Mouse (Mus musculus) bone marrow, adult 2 months (tissue): ENCODE data around the gene Zfp507.

ENCODE experiments used
- CTCF ChIP-seq: fragments of 200-500 bp; IDR thresholded peaks from 2 replicates; pipeline ENCODE4 v1.5.1; 2011; ENCODE audit warnings: low read length, control low read depth; ENCODE audit not compliant: control insufficient read depth, insufficient read depth
- POLR2A ChIP-seq: fragments of 200-500 bp; IDR thresholded peaks from 2 replicates; pipeline ENCODE4 v1.6.1; 2011; ENCODE audit warnings: low read depth, mild to moderate bottlenecking, control low read depth, low read length, borderline replicate concordance; ENCODE audit not compliant: control insufficient read depth

- TF ChIP-seq POLR2A (no peak), CTCF (no peak)
Observed at GRCm38 (mm10) chr7:35764461-35764860, 38.3 kb downstream of the Zfp507 start.
